Mouse (Mus musculus) testis, adult 2 months (tissue): Measurements from ENCODE around the gene Trim44.

ENCODE experiments used
- CTCF ChIP-seq: fragments of 200-500 bp; IDR thresholded peaks from 2 replicates; pipeline ENCODE4 v1.5.1; 2012; ENCODE audit warnings: low read depth, mild to moderate bottlenecking, inconsistent platforms, low read length, moderate library complexity; ENCODE audit not compliant: control insufficient read depth, insufficient read depth, insufficient replicate concordance
- POLR2A ChIP-seq: fragments of 200-500 bp; IDR thresholded peaks from 2 replicates; pipeline ENCODE4 v1.6.1; 2012; ENCODE audit warnings: low read depth, mild to moderate bottlenecking, inconsistent platforms, low read length, moderate library complexity; ENCODE audit not compliant: control insufficient read depth

GRCm38 (mm10) chr2:102449630-102450247, 42.1 kb upstream of the Trim44 start:
- no peak for TF ChIP-seq CTCF
- no peak for TF ChIP-seq POLR2A
